Mouse (Mus musculus) CH12.LX (cell line): Measurements from ENCODE around the gene Gas2l1. TPM values are rescaled to one million over a fixed set of nuclear protein-coding genes. Genes with fewer than 3 reads are reported as not detected.

Experiments
- DNase-seq: peaks from one replicate; pipeline ENCODE4 v3.0.0-alpha.2; 2013; ENCODE audit errors: extremely low read depth
- H3K27ac ChIP-seq: 2 replicates; pipeline ENCODE4 v1.5.1; 2012; ENCODE audit warnings: low read depth, mild to moderate bottlenecking, control low read depth, moderate library complexity; ENCODE audit not compliant: insufficient read depth
- H3K27me3 ChIP-seq: replicated peaks from 2 replicates; pipeline ENCODE3; 2012; ENCODE audit warnings: inconsistent platforms
- H3K36me3 ChIP-seq, 2 experiments: replicated peaks in 1 of 2; 2 replicates each; pipeline versions ENCODE3 to v1.6.1; 2012; ENCODE audit warnings: inconsistent platforms in 1 of 2, low read length in 1 of 2, mild to moderate bottlenecking in 1 of 2, mixed read lengths in 1 of 2, moderate library complexity in 1 of 2; ENCODE audit not compliant: control insufficient read depth in 1 of 2, insufficient read depth in 1 of 2
- H3K4me1 ChIP-seq, 2 experiments: 2 replicates each; pipeline ENCODE4 v1.6.1; 2012; ENCODE audit warnings: inconsistent platforms in 1 of 2, moderate library complexity in 1 of 2; ENCODE audit not compliant: insufficient read depth in 2 of 2, control insufficient read depth in 1 of 2
- H3K4me2 ChIP-seq: 2 replicates; pipeline ENCODE4 v1.6.1; 2012; ENCODE audit warnings: low read depth, mild to moderate bottlenecking, control low read depth; ENCODE audit not compliant: poor library complexity, insufficient read depth, severe bottlenecking
- H3K4me3 ChIP-seq, 3 experiments: fragments of 150-350 bp in 1 of 3; sonication (generic) in 1 of 3; replicated peaks in 1 of 3; 2 replicates each; pipeline versions ENCODE3 to v1.5.1; 2011 to 2012; ENCODE audit warnings: low read depth in 2 of 3, low read length in 2 of 3, mild to moderate bottlenecking in 2 of 3, moderate library complexity in 2 of 3, control low read depth in 1 of 3, improper control_type of control experiment in 1 of 3, inconsistent platforms in 1 of 3, mixed read lengths in 1 of 3; ENCODE audit not compliant: poor library complexity in 1 of 3
- H3K79me2 ChIP-seq: replicated peaks from 2 replicates; pipeline ENCODE4 v1.6.1; 2012; ENCODE audit warnings: mild to moderate bottlenecking, moderate library complexity; ENCODE audit not compliant: control insufficient read depth, poor library complexity, insufficient read depth, severe bottlenecking; ENCODE audit errors: extremely low read depth
- H3K9ac ChIP-seq: 2 replicates; pipeline ENCODE4 v1.6.1; 2012; ENCODE audit warnings: low read depth, mild to moderate bottlenecking, control low read depth, moderate library complexity; ENCODE audit not compliant: insufficient read depth
- H3K9me3 ChIP-seq: replicated peaks from 2 replicates; pipeline ENCODE3; 2012; ENCODE audit warnings: low read length, inconsistent platforms, mixed read lengths
- BHLHE40 ChIP-seq: IDR thresholded peaks from 2 replicates; pipeline ENCODE4 v1.6.1; 2011; ENCODE audit warnings: mild to moderate bottlenecking, low read depth, low read length, improper control_type of control experiment
- CHD1 ChIP-seq: IDR thresholded peaks from 2 replicates; pipeline ENCODE4 v1.6.1; 2012; ENCODE audit warnings: low read depth, low read length, improper control_type of control experiment, inconsistent platforms
- CTCF ChIP-seq, 2 experiments: IDR thresholded peaks in 1 of 2; conservative IDR thresholded peaks in 1 of 2; 2 replicates each; pipeline ENCODE4 v1.5.1; 2011 to 2012; ENCODE audit warnings: low read depth in 2 of 2, low read length in 2 of 2, improper control_type of control experiment in 1 of 2, inconsistent platforms in 1 of 2, mild to moderate bottlenecking in 1 of 2, moderate library complexity in 1 of 2
- ELF1 ChIP-seq: IDR thresholded peaks from 2 replicates; pipeline ENCODE4 v1.6.1; 2014; ENCODE audit warnings: low read depth, mild to moderate bottlenecking, inconsistent platforms, low read length, improper control_type of control experiment
- ETS1 ChIP-seq: conservative IDR thresholded peaks from 2 replicates; pipeline ENCODE4 v1.6.1; 2012; ENCODE audit warnings: low read depth, mild to moderate bottlenecking, inconsistent platforms, low read length, improper control_type of control experiment, moderate library complexity
- HCFC1 ChIP-seq: IDR thresholded peaks from 2 replicates; pipeline ENCODE4 v1.6.1; 2012; ENCODE audit warnings: low read depth, mild to moderate bottlenecking, inconsistent platforms, low read length, improper control_type of control experiment
- IRF4 ChIP-seq: IDR thresholded peaks from 2 replicates; pipeline ENCODE4 v1.6.1; 2014; ENCODE audit warnings: low read depth, mild to moderate bottlenecking, inconsistent platforms, low read length, improper control_type of control experiment
- KAT2A ChIP-seq: IDR thresholded peaks from 2 replicates; pipeline ENCODE4 v1.6.1; 2012; ENCODE audit warnings: low read length, improper control_type of control experiment, inconsistent platforms; ENCODE audit not compliant: insufficient replicate concordance
- MAFK ChIP-seq: IDR thresholded peaks from 2 replicates; pipeline ENCODE4 v1.6.1; 2011; ENCODE audit warnings: low read length, improper control_type of control experiment; ENCODE audit not compliant: insufficient replicate concordance
- MAX ChIP-seq: IDR thresholded peaks from 2 replicates; pipeline ENCODE4 v1.6.1; 2011; ENCODE audit warnings: low read length, improper control_type of control experiment
- MEF2A ChIP-seq: IDR thresholded peaks from 2 replicates; pipeline ENCODE4 v1.6.1; 2014; ENCODE audit warnings: low read depth, mild to moderate bottlenecking, inconsistent platforms, low read length, improper control_type of control experiment, borderline replicate concordance
- NELFE ChIP-seq: IDR thresholded peaks from 2 replicates; pipeline ENCODE4 v1.6.1; 2011; ENCODE audit warnings: low read depth, low read length, improper control_type of control experiment
- PAX5 ChIP-seq: IDR thresholded peaks from 2 replicates; pipeline ENCODE4 v1.6.1; 2012; ENCODE audit warnings: low read length, inconsistent platforms, mixed read lengths
- POLR2AphosphoS2 ChIP-seq: IDR thresholded peaks from 2 replicates; pipeline ENCODE4 v1.6.1; 2011; ENCODE audit warnings: low read depth, low read length, improper control_type of control experiment
- RAD21 ChIP-seq: IDR thresholded peaks from 2 replicates; pipeline ENCODE4 v1.6.1; 2011; ENCODE audit warnings: low read depth, mild to moderate bottlenecking, low read length, improper control_type of control experiment, moderate library complexity
- RCOR1 ChIP-seq: conservative IDR thresholded peaks from 2 replicates; pipeline ENCODE4 v1.6.1; 2012; ENCODE audit warnings: low read depth, mild to moderate bottlenecking, inconsistent platforms, low read length, improper control_type of control experiment
- TBP ChIP-seq: conservative IDR thresholded peaks from 2 replicates; pipeline ENCODE4 v1.6.1; 2011; ENCODE audit warnings: low read depth, low read length, improper control_type of control experiment
- TCF12 ChIP-seq: IDR thresholded peaks from 2 replicates; pipeline ENCODE4 v1.6.1; 2014; ENCODE audit warnings: low read depth, mild to moderate bottlenecking, inconsistent platforms, low read length, improper control_type of control experiment
- UBTF ChIP-seq: IDR thresholded peaks from 2 replicates; pipeline ENCODE4 v1.6.1; 2012; ENCODE audit warnings: low read depth, mild to moderate bottlenecking, inconsistent platforms, low read length, improper control_type of control experiment, moderate library complexity
- ZKSCAN1 ChIP-seq: IDR thresholded peaks from 2 replicates; pipeline ENCODE4 v1.6.1; 2012; ENCODE audit warnings: low read depth, inconsistent platforms, low read length, improper control_type of control experiment, borderline replicate concordance
- ZMIZ1 ChIP-seq: IDR thresholded peaks from 2 replicates; pipeline ENCODE4 v1.6.1; 2012; ENCODE audit warnings: low read depth, mild to moderate bottlenecking, inconsistent platforms, low read length, improper control_type of control experiment
- dilution Hi-C: fragments of 300-500 bp; cut with MboI; formaldehyde crosslinking; loops from 2 replicates; pipeline ENCODE4 v1.14.3; 2020; ENCODE audit warnings: low sequenced_read_pairs; ENCODE audit not compliant: extremely low pct_unique_long_range_greater_than_20kb, extremely low pct_ligation_motif_present
- in situ Hi-C: fragments of 300-500 bp; cut with MboI; formaldehyde crosslinking; loops from 3 replicates; pipeline ENCODE4 v1.14.3; 2019; ENCODE audit warnings: low sequenced_read_pairs, low pct_ligation_motif_present, low pct_unique_long_range_greater_than_20kb, mixed read lengths
- polyA plus RNA-seq: library from polyadenylated mRNA; unstranded; fragments of >175 nt; gene quantifications from 2 replicates; pipeline ENCODE4 v1.2.1, GENCODE M21; 2012; ENCODE audit warnings: low read depth; ENCODE audit not compliant: insufficient read length
- total RNA-seq, 2 experiments: library from RNA; depleted of rRNA; stranded (reverse); fragments of 300-350 nt in 1 of 2; fragments of >200 nt in 1 of 2; gene quantifications; 2 replicates each; pipeline ENCODE4 v1.2.3; 2012 to 2014

The Gas2l1 gene
- total and polyA plus RNA-seq, 3 experiments: 3.3 to 12.5 (median 8.8) TPM

DNA sequence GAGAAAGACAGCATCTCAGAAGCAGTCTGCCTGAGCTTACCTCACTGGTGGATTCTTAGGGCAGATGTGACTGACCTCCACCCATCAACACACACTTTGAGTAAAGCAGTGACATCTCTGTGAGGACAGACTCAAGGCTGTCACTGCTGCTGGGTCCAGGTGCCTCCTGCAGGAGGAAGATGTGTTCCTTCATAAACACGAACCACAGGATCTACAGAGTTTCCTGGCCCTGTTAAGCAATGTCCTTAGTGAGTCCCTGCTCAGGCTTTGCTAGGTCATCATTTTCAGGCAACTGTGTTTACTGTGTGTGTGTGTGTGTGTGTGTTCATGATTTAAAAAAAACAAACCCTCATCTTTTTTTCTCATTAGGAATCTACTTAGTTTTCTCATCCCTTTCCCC, 53.6 kb downstream of the Gas2l1 start:
- dilution Hi-C loops: no loop called here
- H3K9ac ChIP-seq: no peak overlapping the region
- no peaks in the 10 kb centered on the region for H3K27me3 ChIP-seq
- DNase-seq: no peak
- peaks cover 36 to 59% of the 10 kb centered on the region in 2 experiments for H3K36me3 ChIP-seq
- no peak overlapping the region for H3K4me2 ChIP-seq
- TF ChIP-seq CHD1 (no peak), ETS1 (no peak), TBP (no peak), MAFK (no peak), HCFC1 (no peak), BHLHE40 (no peak), ZKSCAN1 (no peak), ELF1 (no peak), RCOR1 (no peak), PAX5 (no peak), MEF2A (no peak), NELFE (no peak), CTCF (conservative IDR thresholded peaks at IDR 0.05 in 1 of 2, IDR thresholded peaks at IDR 0.05 in 1 of 2; ENCODE audit: low read depth in 2 of 2, low read length in 2 of 2) (no peak), KAT2A (no peak), ZMIZ1 (no peak), IRF4 (no peak), POLR2AphosphoS2 (no peak), TCF12 (no peak)
- peaks cover 8 to 58% of the 10 kb centered on the region in 2 experiments; a peak in 3 of 4 replicates for H3K4me1 ChIP-seq
- H3K27ac ChIP-seq: no peak overlapping the region
- no peaks in the 10 kb centered on the region for H3K79me2 ChIP-seq
- no peaks in the 10 kb centered on the region for H3K9me3 ChIP-seq
- in situ Hi-C loops: no loop called here
- H3K4me3 ChIP-seq: no peak overlapping the region

DNA sequence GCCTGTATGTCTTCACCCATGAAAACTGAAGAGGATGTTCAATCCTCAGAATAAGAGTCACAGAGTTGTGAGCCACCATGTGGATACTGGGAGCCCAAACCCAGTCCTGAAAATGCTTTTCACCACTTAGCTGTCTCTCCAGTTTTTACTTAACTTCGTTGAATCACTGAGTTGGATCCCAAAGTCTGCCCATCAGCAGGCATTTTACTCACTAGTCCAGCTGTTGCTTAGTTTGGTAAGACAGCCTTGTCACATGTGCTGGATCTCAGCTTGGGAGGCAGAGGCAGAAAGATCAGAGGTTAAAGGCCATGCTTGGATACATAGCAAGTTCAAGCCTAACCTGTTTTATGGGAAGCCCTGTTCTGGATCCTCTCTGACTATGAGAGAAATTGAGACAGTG, 54.9 kb downstream of the Gas2l1 start:
- H3K27me3 ChIP-seq: no peaks in the 10 kb centered on the region
- H3K79me2 ChIP-seq: no peaks in the 10 kb centered on the region
- no peak overlapping the region for H3K4me2 ChIP-seq
- no peak for TF ChIP-seq KAT2A
- TF ChIP-seq PAX5: no peak
- TF ChIP-seq ETS1: no peak
- no peak for TF ChIP-seq IRF4
- TF ChIP-seq RAD21: no peak
- no peak for TF ChIP-seq MAX
- no peak for TF ChIP-seq UBTF
- no peak for TF ChIP-seq ZKSCAN1
- no peak overlapping the region for H3K4me3 ChIP-seq
- in situ Hi-C loops (no loop called here), dilution Hi-C loops (no loop called here)
- peaks cover 8 to 58% of the 10 kb centered on the region in 2 experiments; a peak in 3 of 4 replicates for H3K4me1 ChIP-seq
- H3K9ac ChIP-seq: no peak overlapping the region
- peaks cover 25 to 51% of the 10 kb centered on the region in 2 experiments for H3K36me3 ChIP-seq
- no peak for DNase-seq
- H3K9me3 ChIP-seq: no peaks in the 10 kb centered on the region
- no peak overlapping the region for H3K27ac ChIP-seq
